ENCODE assay signal across 14 mouse cellular contexts in genomic region chr5:64618126-64618525, GRCm38 (mm10).
"Had no signal": no experiment of that assay in that cellular context is flagged by ENCODE, and none has a peak within 500 bp of the region (broad histone marks: within the 10 kb centered on the region; RNA-seq: fewer than 3 reads in every experiment).

No protein-coding gene starts in this region.

- H3K27me3 ChIP-seq: liver, embryonic 13.5 days had no signal

- DNase-seq: kidney, postnatal 25 days; layer of hippocampus, adult 9-11 months; layer of hippocampus, postnatal 36 days; liver, embryonic 13.5 days; lung, adult 2 months; lung, postnatal 14 days; lung, postnatal 4 days; midbrain, embryonic 14.5 days; thymus, adult 18-20 months; thymus, postnatal 36 days had no signal

- H3K9ac ChIP-seq: liver, embryonic 13.5 days had no signal

- H3K4me3 ChIP-seq: layer of hippocampus, adult 2 months; left cerebral cortex, adult 2 months; liver, embryonic 13.5 days had no signal

- H3K36me3 ChIP-seq: liver, embryonic 13.5 days had no signal

- H3K4me2 ChIP-seq: liver, embryonic 13.5 days; midbrain, embryonic 11.5 days had no signal

- H3K27ac ChIP-seq: kidney, postnatal 0 days; layer of hippocampus, adult 2 months; left cerebral cortex, adult 2 months; liver, embryonic 13.5 days had no signal

- H3K9me3 ChIP-seq: liver, embryonic 13.5 days had no signal
